Mouse (Mus musculus) gastrocnemius, postnatal 25 days (tissue): ENCODE measurements around the gene Tbx21. TPM values are rescaled to one million over a fixed set of nuclear protein-coding genes. Genes with fewer than 3 reads are reported as not detected.

Experiments
- DNase-seq: peaks from one replicate; pipeline ENCODE4 v3.0.0; 2022
- long read RNA-seq, 2 experiments: library from polyadenylated mRNA; stranded (forward); transcript quantifications; one replicate each; pipeline ENCODE4 v2.0.0; 2021
- total RNA-seq, 2 experiments: library from RNA; stranded (reverse); gene quantifications; 1 replicate in 1 of 2; 2 replicates in 1 of 2; pipeline ENCODE4 v1.2.3; 2021

Gene Tbx21
- total RNA-seq = under 1 TPM; 0.41 to 0.86 TPM
- long read RNA-seq, experiment 1, partial matches to known transcripts = 0 of 1 reads
- long read RNA-seq, experiment 1, other reads (novel, unspliced or antisense) = 1 of 1 reads
- long read RNA-seq, experiment 2, partial matches to known transcripts = 0 of 2 reads
- long read RNA-seq, experiment 2, other reads (novel, unspliced or antisense) = 0 of 2 reads

GRCm38 (mm10) chr11:97114671-97115601 is at the start of gene Tbx21:
TSS of gene Tbx21 (minus strand) at chr11:97115331.
- DNase-seq = no peak

GRCm38 (mm10) chr11:97160341-97160740 is 45.2 kb upstream of the Tbx21 start:
- DNase-seq = no peak

GRCm38 (mm10) chr11:97156999-97157398 is 41.9 kb upstream of the Tbx21 start:
- no peak for DNase-seq

- no peak for DNase-seq
Observed at GRCm38 (mm10) chr11:97152662-97153287, 37.6 kb upstream of the Tbx21 start.

- DNase-seq = no peak
Observed at GRCm38 (mm10) chr11:97152023-97152426, 36.9 kb upstream of the Tbx21 start.

GRCm38 (mm10) chr11:97151343-97151801 is 36.2 kb upstream of the Tbx21 start, which contains the start of gene Tbkbp1:
TSS of gene Tbkbp1 (minus strand) at chr11:97151495.
- DNase-seq = peak; percentile 29

GRCm38 (mm10) chr11:97150411-97151330 is 35.5 kb upstream of the Tbx21 start:
- DNase-seq = peak; percentile 51

GRCm38 (mm10) chr11:97149995-97150410 is 34.9 kb upstream of the Tbx21 start:
- DNase-seq = peak; percentile 81

- DNase-seq = no peak
Observed at GRCm38 (mm10) chr11:97149026-97149425, 33.9 kb upstream of the Tbx21 start.

GRCm38 (mm10) chr11:97148591-97148990 is 33.5 kb upstream of the Tbx21 start:
- no peak for DNase-seq

- no peak for DNase-seq
Observed at GRCm38 (mm10) chr11:97147333-97147732, 32.2 kb upstream of the Tbx21 start.

- DNase-seq = peak; percentile 42
Observed at GRCm38 (mm10) chr11:97146724-97147123, 31.6 kb upstream of the Tbx21 start.

- DNase-seq = no peak
Observed at GRCm38 (mm10) chr11:97145951-97146350, 30.8 kb upstream of the Tbx21 start.

- no peak for DNase-seq
Observed at GRCm38 (mm10) chr11:97145320-97145719, 30.2 kb upstream of the Tbx21 start.

GRCm38 (mm10) chr11:97143196-97143900 is 28.2 kb upstream of the Tbx21 start:
- no peak for DNase-seq

GRCm38 (mm10) chr11:97142159-97142608 is 27.1 kb upstream of the Tbx21 start:
- no peak for DNase-seq

- no peak for DNase-seq
Observed at GRCm38 (mm10) chr11:97140811-97141210, 25.7 kb upstream of the Tbx21 start.

GRCm38 (mm10) chr11:97139256-97139655 is 24.1 kb upstream of the Tbx21 start:
- DNase-seq = no peak

- no peak for DNase-seq
Observed at GRCm38 (mm10) chr11:97138554-97139226, 23.6 kb upstream of the Tbx21 start.

GRCm38 (mm10) chr11:97133270-97133669 is 18.1 kb upstream of the Tbx21 start:
- no peak for DNase-seq
